Mouse (Mus musculus): ENCODE results near the gene Tdrd7. TPM values are rescaled to one million over a fixed set of nuclear protein-coding genes. Genes with fewer than 3 reads are reported as not detected.
A peak's percentile ranks its signal among the peaks of the same experiment; 100 is the strongest.

The Tdrd7 gene
- total RNA-seq, 1 experiment, result 6.0 TPM

DNA sequence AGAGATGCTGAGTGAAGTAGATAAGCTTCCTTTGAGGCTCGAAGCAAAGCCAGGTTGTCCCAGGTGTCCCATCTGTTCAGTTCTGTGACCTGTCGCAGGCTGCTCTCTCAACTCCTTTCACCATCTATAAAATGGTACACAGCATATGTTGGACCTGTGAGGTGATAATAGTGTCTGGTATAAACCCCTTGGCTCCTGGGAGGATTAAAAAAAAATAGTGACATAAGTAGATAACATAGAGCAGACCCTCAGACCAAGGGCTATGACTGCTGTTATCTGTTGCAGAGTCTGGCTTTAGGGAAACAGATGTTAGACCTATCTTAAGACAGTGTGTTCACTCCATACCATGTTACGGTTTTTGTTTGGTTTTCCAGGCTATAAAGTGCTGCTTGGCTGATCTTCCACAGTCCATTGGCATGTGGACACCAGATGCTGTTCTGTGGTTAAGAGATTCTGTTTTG lies 57.9 kb downstream of the Tdrd7 start:
- Histone ChIP-seq H3K9ac (ENCODE audit: insufficient read depth, low read depth, low read length, poor library complexity, severe bottlenecking) (no peak overlapping the region), H3K27ac (ENCODE audit: insufficient read depth, low read depth, low read length, poor library complexity, severe bottlenecking) (no peak overlapping the region), H3K4me3 (ENCODE audit: insufficient read depth in 1 of 2, low read depth in 1 of 2, low read length in 2 of 2, poor library complexity in 1 of 2, severe bottlenecking in 1 of 2) (no peak overlapping the region), H3K36me3 (ENCODE audit: control insufficient read depth, insufficient read depth, low read length, poor library complexity, severe bottlenecking) (no peaks in the 10 kb centered on the region), H3K4me1 (ENCODE audit: control insufficient read depth in 2 of 2, insufficient read depth in 2 of 2, low read length in 2 of 2, poor library complexity in 1 of 2) (0 out of 4 replicates have a peak, but pooled peaks cover 0 to 2% of the 10 kb centered on the region in 2 experiments), H3K9me3 (ENCODE audit: control insufficient read depth, insufficient read depth, low read depth, low read length) (no peaks in the 10 kb centered on the region)
- DNase-seq (ENCODE audit: low read depth, low spot score), result no peak
- in situ Hi-C loops (cut with MboI; ENCODE audit: low sequenced_read_pairs in 2 of 2, unreplicated experiment in 2 of 2), result no loop called here
- no peak for TF ChIP-seq ZC3H11A (IDR thresholded peaks at IDR 0.05; ENCODE audit: borderline replicate concordance, low read depth, low read length)
- no peak for TF ChIP-seq MAFK (IDR thresholded peaks at IDR 0.05; ENCODE audit: insufficient read depth, low read depth, low read length)
- no peak for TF ChIP-seq CHD2 (IDR thresholded peaks at IDR 0.05; ENCODE audit: low read depth, low read length)
- no peak for TF ChIP-seq HCFC1 (IDR thresholded peaks at IDR 0.05; ENCODE audit: borderline replicate concordance, insufficient read depth, low read length)
- TF ChIP-seq ZNF384 (IDR thresholded peaks at IDR 0.05; ENCODE audit: low read depth, low read length), result no peak

DNA sequence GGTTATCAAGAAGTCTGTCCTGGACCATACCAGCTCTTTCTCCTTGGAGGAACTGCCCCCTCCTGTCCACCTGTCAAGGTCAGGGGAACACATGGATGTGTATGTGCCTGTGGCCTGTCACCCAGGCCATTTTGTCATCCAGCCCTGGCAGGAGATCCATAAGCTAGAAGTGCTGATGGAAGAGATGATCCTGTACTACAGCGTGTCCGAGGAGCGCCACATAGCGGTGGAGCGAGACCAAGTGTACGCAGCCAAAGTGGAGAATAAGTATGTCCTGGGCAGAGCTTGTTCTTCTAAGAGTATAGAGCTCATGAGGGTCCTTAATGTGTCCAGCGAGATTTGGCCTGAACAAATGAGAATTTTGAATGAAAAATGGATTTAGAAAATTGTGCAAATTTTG lies 60.8 kb downstream of the Tdrd7 start:
- in situ Hi-C loops (cut with MboI; ENCODE audit: low sequenced_read_pairs in 2 of 2, unreplicated experiment in 2 of 2), result no loop called here
- DNase-seq (ENCODE audit: low read depth, low spot score), result no peak
- H3K36me3 ChIP-seq (ENCODE audit: control insufficient read depth, insufficient read depth, low read length, poor library complexity, severe bottlenecking), result no peaks in the 10 kb centered on the region
- no peaks in the 10 kb centered on the region for H3K9me3 ChIP-seq (ENCODE audit: control insufficient read depth, insufficient read depth, low read depth, low read length)
- TF ChIP-seq ZC3H11A (IDR thresholded peaks at IDR 0.05; ENCODE audit: borderline replicate concordance, low read depth, low read length) (peak; percentile 4; the same call in 1 of the 2 replicates), CHD2 (IDR thresholded peaks at IDR 0.05; ENCODE audit: low read depth, low read length) (no peak), HCFC1 (IDR thresholded peaks at IDR 0.05; ENCODE audit: borderline replicate concordance, insufficient read depth, low read length) (no peak), ZNF384 (IDR thresholded peaks at IDR 0.05; ENCODE audit: low read depth, low read length) (no peak), MAFK (IDR thresholded peaks at IDR 0.05; ENCODE audit: insufficient read depth, low read depth, low read length) (no peak)
- H3K4me3 ChIP-seq (ENCODE audit: insufficient read depth in 1 of 2, low read depth in 1 of 2, low read length in 2 of 2, poor library complexity in 1 of 2, severe bottlenecking in 1 of 2), result no peak overlapping the region
- H3K27ac ChIP-seq (ENCODE audit: insufficient read depth, low read depth, low read length, poor library complexity, severe bottlenecking), result no peak overlapping the region
- 0 out of 4 replicates have a peak, but pooled peaks cover 0 to 2% of the 10 kb centered on the region in 2 experiments for H3K4me1 ChIP-seq (ENCODE audit: control insufficient read depth in 2 of 2, insufficient read depth in 2 of 2, low read length in 2 of 2, poor library complexity in 1 of 2)
- H3K9ac ChIP-seq (ENCODE audit: insufficient read depth, low read depth, low read length, poor library complexity, severe bottlenecking), result no peak overlapping the region

DNA sequence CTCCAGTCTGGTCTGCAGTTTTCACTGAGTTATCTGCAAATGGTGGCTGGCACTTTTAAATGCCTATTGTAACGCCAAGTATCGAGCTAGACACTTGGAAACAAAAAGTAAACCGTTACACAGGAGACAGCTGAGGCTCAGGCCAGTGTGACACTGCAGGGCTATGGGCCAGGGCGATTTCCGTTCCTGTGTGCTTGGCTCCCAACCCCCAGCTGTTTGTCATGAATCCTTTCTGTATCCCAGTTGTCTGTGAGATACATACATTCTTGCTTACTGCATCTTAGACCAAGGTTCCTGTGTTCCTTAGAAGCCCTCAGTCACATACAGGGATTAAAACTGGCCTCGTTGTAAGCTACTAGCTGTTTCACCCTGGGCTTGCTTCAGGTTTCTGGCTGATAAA lies 63.1 kb downstream of the Tdrd7 start:
- Histone ChIP-seq H3K9ac (ENCODE audit: insufficient read depth, low read depth, low read length, poor library complexity, severe bottlenecking) (no peak overlapping the region), H3K27ac (ENCODE audit: insufficient read depth, low read depth, low read length, poor library complexity, severe bottlenecking) (no peak overlapping the region), H3K4me3 (ENCODE audit: insufficient read depth in 1 of 2, low read depth in 1 of 2, low read length in 2 of 2, poor library complexity in 1 of 2, severe bottlenecking in 1 of 2) (no peak overlapping the region), H3K4me1 (ENCODE audit: control insufficient read depth in 2 of 2, insufficient read depth in 2 of 2, low read length in 2 of 2, poor library complexity in 1 of 2) (0 out of 4 replicates have a peak, but pooled peaks cover 0 to 2% of the 10 kb centered on the region in 2 experiments), H3K36me3 (ENCODE audit: control insufficient read depth, insufficient read depth, low read length, poor library complexity, severe bottlenecking) (no peaks in the 10 kb centered on the region), H3K9me3 (ENCODE audit: control insufficient read depth, insufficient read depth, low read depth, low read length) (no peaks in the 10 kb centered on the region)
- in situ Hi-C loops (cut with MboI; ENCODE audit: low sequenced_read_pairs in 2 of 2, unreplicated experiment in 2 of 2), result no loop called here
- TF ChIP-seq MAFK (IDR thresholded peaks at IDR 0.05; ENCODE audit: insufficient read depth, low read depth, low read length), result no peak
- no peak for TF ChIP-seq HCFC1 (IDR thresholded peaks at IDR 0.05; ENCODE audit: borderline replicate concordance, insufficient read depth, low read length)
- no peak for TF ChIP-seq ZC3H11A (IDR thresholded peaks at IDR 0.05; ENCODE audit: borderline replicate concordance, low read depth, low read length)
- no peak for TF ChIP-seq CHD2 (IDR thresholded peaks at IDR 0.05; ENCODE audit: low read depth, low read length)
- TF ChIP-seq ZNF384 (IDR thresholded peaks at IDR 0.05; ENCODE audit: low read depth, low read length), result no peak
- DNase-seq (ENCODE audit: low read depth, low spot score), result no peak

DNA sequence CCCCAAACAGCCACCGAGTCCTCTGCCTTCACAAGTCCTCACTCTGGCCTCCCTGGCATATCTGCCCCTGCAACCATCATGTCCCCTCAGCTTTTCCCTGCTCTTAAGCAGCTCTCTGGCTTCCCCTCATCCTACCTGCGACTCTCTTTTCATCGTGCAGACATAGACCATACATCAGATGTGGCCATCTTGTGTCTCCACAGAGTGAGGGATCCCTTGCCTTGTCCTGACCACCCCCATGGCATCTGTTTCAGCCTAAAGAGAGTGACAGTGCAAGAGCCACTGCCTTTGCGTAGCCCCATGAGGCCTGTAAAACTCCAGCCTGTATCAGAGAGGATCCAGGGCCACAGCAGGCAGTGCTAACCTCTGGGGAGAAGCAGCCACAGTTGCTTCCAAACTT lies 63.6 kb downstream of the Tdrd7 start:
- TF ChIP-seq ZC3H11A (IDR thresholded peaks at IDR 0.05; ENCODE audit: borderline replicate concordance, low read depth, low read length) (no peak), MAFK (IDR thresholded peaks at IDR 0.05; ENCODE audit: insufficient read depth, low read depth, low read length) (no peak), ZNF384 (IDR thresholded peaks at IDR 0.05; ENCODE audit: low read depth, low read length) (no peak), HCFC1 (IDR thresholded peaks at IDR 0.05; ENCODE audit: borderline replicate concordance, insufficient read depth, low read length) (no peak), CHD2 (IDR thresholded peaks at IDR 0.05; ENCODE audit: low read depth, low read length) (no peak)
- in situ Hi-C loops (cut with MboI; ENCODE audit: low sequenced_read_pairs in 2 of 2, unreplicated experiment in 2 of 2), result no loop called here
- DNase-seq (ENCODE audit: low read depth, low spot score), result no peak

More for the DNA sequence above, 63.6 kb downstream of the Tdrd7 start:
- no peak overlapping the region for H3K27ac ChIP-seq (ENCODE audit: insufficient read depth, low read depth, low read length, poor library complexity, severe bottlenecking)
- H3K9me3 ChIP-seq (ENCODE audit: control insufficient read depth, insufficient read depth, low read depth, low read length), result no peaks in the 10 kb centered on the region
- no peaks in the 10 kb centered on the region for H3K36me3 ChIP-seq (ENCODE audit: control insufficient read depth, insufficient read depth, low read length, poor library complexity, severe bottlenecking)
- no peak overlapping the region for H3K4me3 ChIP-seq (ENCODE audit: insufficient read depth in 1 of 2, low read depth in 1 of 2, low read length in 2 of 2, poor library complexity in 1 of 2, severe bottlenecking in 1 of 2)
- H3K4me1 ChIP-seq (ENCODE audit: control insufficient read depth in 2 of 2, insufficient read depth in 2 of 2, low read length in 2 of 2, poor library complexity in 1 of 2), result 0 out of 4 replicates have a peak, but pooled peaks cover 0 to 2% of the 10 kb centered on the region in 2 experiments
- H3K9ac ChIP-seq (ENCODE audit: insufficient read depth, low read depth, low read length, poor library complexity, severe bottlenecking), result no peak overlapping the region
